Mouse (Mus musculus): ENCODE measurements around the gene Kat6b. TPM values are rescaled to one million over a fixed set of nuclear protein-coding genes. Genes with fewer than 3 reads are reported as not detected.

The Kat6b gene
- polyA plus RNA-seq, 1 experiment from 2014 or later = 1.4 TPM

DNA sequence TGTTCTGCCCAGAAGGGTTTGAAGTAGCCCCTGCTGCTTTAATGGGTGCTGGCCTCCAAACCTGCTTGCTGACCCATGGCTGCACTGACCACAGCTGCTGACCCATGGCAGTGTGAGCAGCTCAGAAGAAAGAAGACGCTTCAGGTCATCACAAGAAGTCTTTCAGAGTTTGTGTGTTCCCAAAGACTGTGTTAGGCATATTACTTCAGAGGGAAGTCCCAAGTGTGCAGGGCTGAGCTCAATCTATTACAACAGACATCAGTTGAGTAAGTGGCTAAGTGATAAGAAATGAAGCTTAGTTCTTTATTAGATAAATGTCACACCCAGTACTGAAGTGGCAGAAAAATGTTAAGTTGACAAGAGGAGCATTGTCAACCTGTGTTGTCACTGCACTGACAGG is 119.4 kb downstream of the Kat6b start:
- no peaks in the 10 kb centered on the region for H3K27me3 ChIP-seq
- WGBS (ENCODE audit: insufficient replicate concordance) = 36% methylated on average over 1 of the region's 1 CpGs
- H3K9me3 ChIP-seq (replicated peaks) = no peaks in the 10 kb centered on the region
- no peaks in the 10 kb centered on the region for H3K36me3 ChIP-seq
- DNase-seq (peak; percentile 12), ATAC-seq (ENCODE audit: low read depth) (peak; percentile 80)
- H3K27ac ChIP-seq = 0 out of 2 replicates have a peak overlapping the region, but pooled peaks have one; percentile 47
- H3K4me3 ChIP-seq (replicated peaks) = no peak overlapping the region
- peaks cover 46% of the 10 kb centered on the region for H3K4me1 ChIP-seq (replicated peaks)
- H3K4me2 ChIP-seq = peak overlapping the region; percentile 40
- 0 out of 2 replicates have a peak overlapping the region, but pooled peaks have one; percentile 36 for H3K9ac ChIP-seq

DNA sequence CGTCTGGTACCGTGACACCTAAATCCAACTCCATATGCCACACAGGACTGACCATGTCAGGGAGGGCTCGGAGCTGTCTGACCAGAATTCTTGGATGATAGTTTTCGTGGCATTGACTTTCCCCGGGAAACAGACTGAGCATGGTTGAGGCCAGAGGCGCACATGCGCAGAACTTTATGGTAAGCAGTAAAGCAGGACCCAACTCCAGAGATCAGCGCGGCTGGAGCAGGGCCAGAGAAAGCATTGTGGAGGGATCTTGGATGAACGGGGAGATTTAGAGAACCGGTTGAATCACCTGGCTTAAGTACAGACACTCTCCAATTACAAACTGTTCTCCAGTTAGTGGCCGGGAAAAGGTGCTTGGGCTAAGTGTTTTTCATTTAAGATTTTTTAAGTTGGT is 120.9 kb downstream of the Kat6b start:
- no peak overlapping the region for H3K27ac ChIP-seq
- H3K9ac ChIP-seq = no peak overlapping the region
- no peak overlapping the region for H3K4me2 ChIP-seq
- WGBS (ENCODE audit: insufficient replicate concordance) = 87% methylated on average over 12 of the region's 12 CpGs
- no peak overlapping the region for H3K4me3 ChIP-seq (replicated peaks)
- H3K4me1 ChIP-seq (replicated peaks) = peaks cover 46% of the 10 kb centered on the region
- H3K9me3 ChIP-seq (replicated peaks) = no peaks in the 10 kb centered on the region
- ATAC-seq (ENCODE audit: low read depth) (no peak), DNase-seq (no peak)
- H3K36me3 ChIP-seq = no peaks in the 10 kb centered on the region
- no peaks in the 10 kb centered on the region for H3K27me3 ChIP-seq

DNA sequence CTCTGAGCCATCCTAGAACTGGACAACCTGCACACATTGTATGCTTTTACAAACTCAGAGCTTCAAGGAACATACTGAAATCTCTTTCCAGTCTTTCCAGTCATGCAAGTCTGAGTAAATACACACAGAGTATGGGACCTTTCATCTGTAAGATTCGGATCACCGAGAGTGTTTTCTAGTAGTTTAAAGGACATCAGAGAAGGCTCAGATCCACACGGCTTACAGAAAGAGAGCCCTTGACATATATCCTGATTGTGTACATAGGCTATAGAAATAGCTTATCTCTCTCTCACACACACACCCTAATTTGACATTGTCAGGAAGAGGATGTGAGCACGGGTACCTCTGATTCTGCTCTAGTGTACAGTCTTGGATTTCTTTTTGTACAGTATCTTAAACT is 121.7 kb downstream of the Kat6b start:
- Histone ChIP-seq H3K36me3 (no peaks in the 10 kb centered on the region), H3K27ac (no peak overlapping the region), H3K27me3 (no peaks in the 10 kb centered on the region), H3K4me3 (replicated peaks) (no peak overlapping the region), H3K9me3 (replicated peaks) (no peaks in the 10 kb centered on the region), H3K9ac (no peak overlapping the region), H3K4me2 (no peak overlapping the region), H3K4me1 (replicated peaks) (peaks cover 46% of the 10 kb centered on the region)
- ATAC-seq (ENCODE audit: low read depth) = peak; percentile 74
- DNase-seq = no peak
- 15% methylated on average over 4 of the region's 4 CpGs for WGBS (ENCODE audit: insufficient replicate concordance)

DNA sequence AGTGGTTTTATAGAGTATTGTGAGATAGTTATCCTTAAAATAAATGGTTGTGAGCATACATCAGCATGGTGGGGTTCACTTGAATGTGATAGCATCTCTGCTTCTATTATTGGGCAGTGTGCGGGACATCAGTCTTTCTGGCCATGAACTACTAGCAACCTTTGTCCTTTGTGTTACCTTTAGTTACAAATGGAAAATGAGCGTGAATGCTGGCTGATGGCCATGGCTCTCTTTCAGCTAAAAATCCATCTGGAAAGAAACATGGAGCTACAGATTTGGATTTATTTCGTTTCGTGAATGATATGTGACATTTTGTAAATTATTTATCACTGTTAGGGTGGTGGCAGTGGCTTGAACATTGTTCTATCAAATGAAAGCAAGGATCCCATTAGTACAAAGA is 126.5 kb downstream of the Kat6b start:
- H3K36me3 ChIP-seq = no peaks in the 10 kb centered on the region
- no peak overlapping the region for H3K9ac ChIP-seq
- ATAC-seq (ENCODE audit: low read depth) = no peak
- H3K4me2 ChIP-seq = no peak overlapping the region
- no peaks in the 10 kb centered on the region for H3K27me3 ChIP-seq
- H3K4me1 ChIP-seq (replicated peaks) = peaks cover 10% of the 10 kb centered on the region
- DNase-seq = no peak
- H3K4me3 ChIP-seq (replicated peaks) = no peak overlapping the region
- WGBS (ENCODE audit: insufficient replicate concordance) = 71% methylated on average over 4 of the region's 4 CpGs
- no peaks in the 10 kb centered on the region for H3K9me3 ChIP-seq (replicated peaks)
- no peak overlapping the region for H3K27ac ChIP-seq

DNA sequence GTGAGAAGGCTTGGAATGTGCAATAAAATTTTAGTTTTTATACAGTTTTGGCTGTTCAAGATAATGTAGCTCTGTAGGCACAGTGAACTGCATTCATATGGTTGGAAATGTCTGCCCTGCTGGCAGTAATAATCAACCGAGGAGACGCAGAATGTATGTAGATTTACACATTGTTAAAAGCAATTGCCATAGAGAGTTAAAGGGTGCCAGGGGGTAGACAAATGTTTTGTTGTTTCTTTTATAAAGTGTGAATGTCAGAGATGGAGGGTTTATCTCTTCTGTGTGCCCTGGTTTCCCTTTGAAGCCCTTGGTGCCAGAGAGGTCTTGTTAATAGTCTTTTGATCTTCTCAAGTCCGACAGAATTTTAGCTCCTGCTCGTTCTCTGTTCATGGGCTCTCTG is 127.7 kb downstream of the Kat6b start:
- Histone ChIP-seq H3K36me3 (no peaks in the 10 kb centered on the region), H3K9me3 (replicated peaks) (no peaks in the 10 kb centered on the region), H3K27me3 (no peaks in the 10 kb centered on the region), H3K4me1 (replicated peaks) (no peaks in the 10 kb centered on the region), H3K4me3 (replicated peaks) (no peak overlapping the region), H3K9ac (no peak overlapping the region), H3K27ac (no peak overlapping the region), H3K4me2 (no peak overlapping the region)
- 64% methylated on average over 4 of the region's 4 CpGs for WGBS (ENCODE audit: insufficient replicate concordance)
- no peak for DNase-seq
- ATAC-seq (ENCODE audit: low read depth) = no peak

DNA sequence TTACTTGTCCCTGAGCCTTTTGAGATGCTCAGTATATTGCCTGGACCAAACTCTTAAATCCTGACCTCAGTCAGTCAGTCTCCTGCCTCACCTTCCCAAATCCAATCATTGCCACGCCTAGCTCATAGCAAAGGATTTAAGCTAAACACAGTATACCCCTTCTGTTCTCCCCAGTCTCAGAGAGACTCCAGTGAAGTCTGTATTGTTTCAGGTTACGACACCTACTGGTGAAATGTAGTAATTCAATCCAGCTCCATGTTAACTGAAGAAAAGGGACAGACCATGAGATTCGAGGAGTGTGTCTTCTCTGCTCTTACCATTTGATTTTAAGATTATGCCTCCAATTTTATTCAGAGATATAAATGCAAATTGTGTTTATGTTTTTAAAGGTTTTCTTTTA is 129.0 kb downstream of the Kat6b start:
- H3K27me3 ChIP-seq = no peaks in the 10 kb centered on the region
- no peak overlapping the region for H3K27ac ChIP-seq
- no peak overlapping the region for H3K9ac ChIP-seq
- no peaks in the 10 kb centered on the region for H3K36me3 ChIP-seq
- DNase-seq = no peak
- H3K4me1 ChIP-seq (replicated peaks) = no peaks in the 10 kb centered on the region
- 8% methylated on average over 3 of the region's 3 CpGs for WGBS (ENCODE audit: insufficient replicate concordance)
- no peaks in the 10 kb centered on the region for H3K9me3 ChIP-seq (replicated peaks)
- ATAC-seq (ENCODE audit: low read depth) = no peak
- no peak overlapping the region for H3K4me3 ChIP-seq (replicated peaks)
- no peak overlapping the region for H3K4me2 ChIP-seq

DNA sequence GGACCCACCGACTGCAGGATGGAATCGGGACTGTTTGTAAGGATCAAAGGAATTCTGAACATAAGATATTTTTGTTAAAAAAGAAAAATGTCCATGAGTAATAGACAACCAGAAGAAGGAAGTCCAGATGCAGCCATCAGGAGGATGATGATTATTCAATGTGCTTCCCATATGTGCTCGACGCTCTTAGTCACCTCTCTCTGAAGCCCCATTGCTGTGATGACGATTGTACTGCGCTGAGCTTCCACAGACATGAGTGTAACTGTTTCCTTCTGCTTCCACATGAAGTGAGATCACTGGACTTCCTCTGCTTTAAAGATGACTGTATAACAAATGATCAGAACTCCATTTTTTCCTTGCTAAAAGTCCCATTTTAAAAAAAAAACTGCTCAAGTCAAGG is 131.8 kb downstream of the Kat6b start:
- Histone ChIP-seq H3K4me1 (replicated peaks) (no peaks in the 10 kb centered on the region), H3K36me3 (no peaks in the 10 kb centered on the region), H3K27ac (no peak overlapping the region), H3K27me3 (no peaks in the 10 kb centered on the region), H3K9ac (no peak overlapping the region), H3K4me3 (replicated peaks) (no peak overlapping the region), H3K9me3 (replicated peaks) (no peaks in the 10 kb centered on the region), H3K4me2 (no peak overlapping the region)
- no peak for ATAC-seq (ENCODE audit: low read depth)
- no peak for DNase-seq
- 79% methylated on average over 6 of the region's 6 CpGs for WGBS (ENCODE audit: insufficient replicate concordance)

DNA sequence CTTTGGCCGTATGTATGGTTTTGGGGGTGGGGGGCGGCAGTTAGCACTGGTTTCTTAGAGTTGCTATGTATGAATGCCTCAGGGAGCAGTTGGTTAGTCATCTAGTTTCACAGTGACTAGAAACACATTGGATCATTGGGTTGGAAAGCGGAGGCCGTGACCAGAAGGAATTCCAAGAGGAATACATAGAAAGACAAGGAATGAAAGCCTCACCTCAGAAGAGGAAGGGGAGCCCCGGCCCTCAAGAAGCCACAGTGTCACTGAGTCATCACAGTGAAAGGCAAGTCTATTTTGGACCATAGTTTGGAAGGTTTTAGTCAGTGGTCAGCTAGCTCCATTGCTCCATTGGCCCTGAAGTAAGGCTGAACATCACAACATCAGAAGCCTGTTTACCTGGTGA is 132.9 kb downstream of the Kat6b start:
- Histone ChIP-seq H3K9ac (no peak overlapping the region), H3K27ac (no peak overlapping the region), H3K4me3 (replicated peaks) (no peak overlapping the region), H3K4me1 (replicated peaks) (no peaks in the 10 kb centered on the region), H3K27me3 (no peaks in the 10 kb centered on the region), H3K9me3 (replicated peaks) (no peaks in the 10 kb centered on the region), H3K36me3 (no peaks in the 10 kb centered on the region), H3K4me2 (no peak overlapping the region)
- DNase-seq = no peak
- WGBS (ENCODE audit: insufficient replicate concordance) = 69% methylated on average over 5 of the region's 5 CpGs
- ATAC-seq (ENCODE audit: low read depth) = no peak

DNA sequence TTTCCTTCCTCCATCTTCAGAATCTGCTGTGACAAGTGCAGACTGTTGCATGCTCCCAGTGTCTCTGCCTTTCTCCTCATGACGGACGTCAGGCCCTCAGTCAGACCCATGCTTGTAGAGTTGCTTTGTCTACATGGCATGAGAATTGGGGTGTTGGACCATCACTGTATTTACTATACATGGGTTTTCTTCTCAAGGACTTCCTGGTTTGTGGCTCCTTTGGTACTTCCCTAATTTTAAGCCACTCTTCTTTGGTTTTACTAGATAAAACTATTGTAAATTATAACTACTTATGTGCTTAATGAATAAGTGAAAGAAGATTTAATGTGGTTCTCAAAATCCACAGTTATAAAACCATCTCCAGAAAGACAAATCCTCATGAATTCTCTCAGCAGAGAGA is 134.6 kb downstream of the Kat6b start:
- no peak overlapping the region for H3K4me2 ChIP-seq
- no peaks in the 10 kb centered on the region for H3K4me1 ChIP-seq (replicated peaks)
- ATAC-seq (ENCODE audit: low read depth) = no peak
- H3K4me3 ChIP-seq (replicated peaks) = no peak overlapping the region
- no peak for DNase-seq
- H3K27me3 ChIP-seq = no peaks in the 10 kb centered on the region
- H3K9ac ChIP-seq = no peak overlapping the region
- no peak overlapping the region for H3K27ac ChIP-seq
- no peaks in the 10 kb centered on the region for H3K9me3 ChIP-seq (replicated peaks)
- H3K36me3 ChIP-seq = no peaks in the 10 kb centered on the region
- 59% methylated on average over 2 of the region's 2 CpGs for WGBS (ENCODE audit: insufficient replicate concordance)

DNA sequence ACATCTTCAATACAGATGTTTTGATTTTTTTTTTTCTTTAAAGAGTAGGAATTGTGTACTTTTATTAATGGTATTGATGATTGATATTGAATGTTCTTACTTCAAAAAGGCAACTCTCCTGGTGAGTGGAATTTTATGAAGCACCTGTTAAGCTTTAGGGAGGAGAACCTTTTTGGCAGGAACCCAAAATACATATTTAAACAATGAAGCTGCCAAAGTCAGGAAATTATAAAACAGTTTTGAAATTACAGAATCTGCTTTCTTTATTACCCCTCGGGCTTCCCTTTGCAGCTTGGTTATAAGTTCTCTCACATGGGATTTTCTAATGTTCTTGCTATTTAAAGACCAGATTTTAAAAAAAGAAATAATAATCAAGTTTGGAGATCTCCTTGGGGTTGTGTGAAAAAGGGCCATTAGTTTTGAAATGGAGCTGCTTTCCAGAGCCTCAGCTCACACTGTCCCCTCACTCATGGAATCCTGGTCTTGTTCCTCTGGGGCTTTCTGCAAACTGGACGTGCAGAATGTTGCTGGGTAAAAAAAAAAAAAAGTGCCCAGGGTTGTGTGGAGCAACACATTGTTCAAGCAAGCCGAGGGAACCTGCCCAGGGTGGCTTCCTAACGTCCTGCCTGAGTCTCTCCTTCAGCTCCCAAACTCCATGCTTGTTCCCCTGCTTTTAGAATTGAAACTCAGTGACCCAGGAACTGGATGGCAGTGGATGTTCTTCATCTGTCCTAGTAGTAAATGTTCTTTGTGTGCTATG is 136.2 kb downstream of the Kat6b start:
- WGBS (ENCODE audit: insufficient replicate concordance) = 42% methylated on average over 4 of the region's 4 CpGs
- H3K9me3 ChIP-seq (replicated peaks) = no peaks in the 10 kb centered on the region
- no peaks in the 10 kb centered on the region for H3K27me3 ChIP-seq
- no peaks in the 10 kb centered on the region for H3K4me1 ChIP-seq (replicated peaks)
- no peak overlapping the region for H3K9ac ChIP-seq
- H3K36me3 ChIP-seq = no peaks in the 10 kb centered on the region
- DNase-seq (no peak), ATAC-seq (ENCODE audit: low read depth) (no peak)
- no peak overlapping the region for H3K4me2 ChIP-seq
- no peak overlapping the region for H3K4me3 ChIP-seq (replicated peaks)
- H3K27ac ChIP-seq = no peak overlapping the region

DNA sequence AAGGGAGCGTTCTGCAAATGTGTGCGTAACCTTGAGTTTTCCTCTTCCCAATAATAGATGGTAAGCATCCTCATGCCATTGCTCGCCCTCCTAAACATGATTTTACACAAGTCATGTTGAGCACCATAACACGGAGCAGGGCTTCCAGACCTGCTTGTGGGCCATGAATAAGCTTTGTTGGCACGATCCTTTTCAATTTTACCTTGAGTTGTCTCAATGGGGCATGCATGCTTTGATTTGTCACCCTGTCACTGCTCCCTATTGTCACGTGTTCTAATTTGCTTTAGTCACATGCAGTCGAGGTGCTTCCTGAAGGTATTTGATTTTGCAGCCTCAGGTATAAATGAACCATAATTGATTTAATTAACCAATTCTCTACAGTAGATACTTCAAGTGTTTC is 138.7 kb downstream of the Kat6b start:
- peaks cover 3% of the 10 kb centered on the region; the same call in 1 of the 2 replicates for H3K36me3 ChIP-seq
- 73% methylated on average over 7 of the region's 7 CpGs for WGBS (ENCODE audit: insufficient replicate concordance)
- H3K27me3 ChIP-seq = no peaks in the 10 kb centered on the region
- ATAC-seq (ENCODE audit: low read depth) (no peak), DNase-seq (no peak)
- H3K9me3 ChIP-seq (replicated peaks) = no peaks in the 10 kb centered on the region
- H3K27ac ChIP-seq = no peak overlapping the region
- H3K4me2 ChIP-seq = no peak overlapping the region
- no peaks in the 10 kb centered on the region for H3K4me1 ChIP-seq (replicated peaks)
- H3K4me3 ChIP-seq (replicated peaks) = no peak overlapping the region
- H3K9ac ChIP-seq = no peak overlapping the region

DNA sequence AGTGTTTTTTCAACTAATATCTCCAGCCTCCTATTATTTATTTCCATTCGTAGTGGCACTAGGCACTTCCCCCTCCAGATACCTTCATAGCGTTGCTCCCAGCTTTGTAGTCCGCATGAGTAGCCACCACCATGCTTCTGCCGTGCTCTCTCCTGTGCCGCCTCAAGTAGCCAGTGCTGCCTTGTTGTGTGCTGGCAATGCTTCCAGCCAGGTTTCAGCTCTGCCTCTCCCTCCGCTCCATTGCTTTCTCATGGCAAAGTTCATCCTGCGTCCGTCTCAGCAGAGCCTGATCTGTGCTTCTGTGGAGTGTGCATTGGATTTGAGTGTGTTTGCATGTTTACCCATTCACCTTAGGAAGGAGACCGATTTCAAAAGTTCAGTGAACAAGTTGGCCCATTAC is 144.7 kb downstream of the Kat6b start:
- no peak overlapping the region for H3K4me3 ChIP-seq (replicated peaks)
- H3K4me1 ChIP-seq (replicated peaks) = no peaks in the 10 kb centered on the region
- H3K27me3 ChIP-seq = no peaks in the 10 kb centered on the region
- H3K27ac ChIP-seq = no peak overlapping the region
- no peak for DNase-seq
- WGBS (ENCODE audit: insufficient replicate concordance) = 81% methylated on average over 9 of the region's 9 CpGs
- peaks cover 5% of the 10 kb centered on the region; the same call in 1 of the 2 replicates for H3K36me3 ChIP-seq
- no peak overlapping the region for H3K4me2 ChIP-seq
- no peak overlapping the region for H3K9ac ChIP-seq
- no peak for ATAC-seq (ENCODE audit: low read depth)
- no peaks in the 10 kb centered on the region for H3K9me3 ChIP-seq (replicated peaks)

Measured in liver, embryonic 13.5 days (tissue).